Comparison of ENCODE assay signal across 9 mouse cellular contexts in the genomic region with DNA sequence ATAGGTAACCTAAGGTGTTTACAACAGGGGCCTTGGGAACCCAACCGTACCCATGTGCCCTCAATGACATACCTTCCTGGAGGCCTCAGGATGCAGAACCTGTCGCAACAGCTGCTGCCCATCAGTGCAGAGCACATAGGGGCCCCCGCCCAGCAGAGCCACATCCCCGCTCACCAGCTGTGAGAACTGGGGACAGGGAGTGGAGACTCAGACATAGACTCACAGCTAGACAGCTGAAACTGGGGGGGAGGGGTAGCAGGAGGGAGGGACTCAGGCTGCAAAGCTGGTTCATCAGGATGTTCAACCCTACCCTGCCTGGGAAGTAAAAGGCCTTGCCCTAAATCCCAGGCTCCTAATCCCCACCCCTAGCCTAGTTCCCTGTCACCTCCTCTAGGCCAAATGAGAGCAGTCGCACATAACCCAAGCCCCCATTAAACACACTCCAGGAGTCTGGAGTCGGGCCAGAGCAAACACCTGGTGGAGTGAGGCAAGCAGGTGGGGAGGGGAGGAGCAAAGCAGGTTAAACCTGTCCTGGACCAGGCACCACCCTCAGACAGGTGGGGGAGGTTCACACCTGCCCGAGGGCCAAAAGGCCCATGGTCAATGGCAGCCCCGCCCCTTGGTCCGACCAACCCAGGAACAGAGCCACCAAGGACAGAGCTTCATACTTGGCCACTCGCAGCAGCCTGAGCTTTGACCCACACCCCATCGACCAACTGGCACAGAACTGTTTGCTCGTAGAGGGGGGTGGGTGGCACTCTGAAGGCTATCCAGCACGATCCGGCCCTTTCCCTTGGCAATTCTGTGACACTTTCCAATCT. TPM values are rescaled to one million over a fixed set of nuclear protein-coding genes. Genes with fewer than 3 reads are reported as not detected.
DNase-seq lines count a peak whose midpoint lies in the region; ATAC-seq and TF ChIP-seq lines count a peak whose summit lies in the region.
"Had no signal": no experiment of that assay in that cellular context is flagged by ENCODE, and none has a peak within 500 bp of the region (broad histone marks: within the 10 kb centered on the region; RNA-seq: fewer than 3 reads in every experiment).

No protein-coding gene starts in this region.

- no peaks in the 10 kb centered on the region for H3K9me3 ChIP-seq in embryonic facial prominence, embryonic 12.5 days
- H3K9me3 ChIP-seq in limb, embryonic 10.5 days (replicated peaks) = no peaks in the 10 kb centered on the region
- H3K9me3 ChIP-seq: neural tube, embryonic 12.5 days had no signal

- DNase-seq in adrenal gland, adult 2 months = peak; percentile 52
- DNase-seq in adrenal gland, postnatal 4 days (ENCODE audit: low spot score in 2 of 2) = no peak
- DNase-seq in limb, embryonic 10.5 days (ENCODE audit: low spot score) = peak; percentile 53
- no peak for DNase-seq in spleen, postnatal 14 days (ENCODE audit: low spot score in 2 of 2)
- DNase-seq in cerebellum, adult 9-11 months = no peak
- DNase-seq in cerebellum, adult 11 months = no peak

- H3K36me3 ChIP-seq in embryonic facial prominence, embryonic 12.5 days = peaks cover 26% of the 10 kb centered on the region
- H3K36me3 ChIP-seq in limb, embryonic 10.5 days = peaks cover 40% of the 10 kb centered on the region
- peaks cover 7% of the 10 kb centered on the region for H3K36me3 ChIP-seq in myocyte (ENCODE audit: control insufficient read depth, insufficient read depth)

- no peak overlapping the region for H3K9ac ChIP-seq in embryonic facial prominence, embryonic 12.5 days
- H3K9ac ChIP-seq: neural tube, embryonic 12.5 days had no signal

- peak overlapping the region; percentile 44; the same call in 1 of the 2 replicates for H3K4me3 ChIP-seq in embryonic facial prominence, embryonic 12.5 days
- H3K4me3 ChIP-seq in limb, embryonic 10.5 days = no peak overlapping the region
- no peak overlapping the region for H3K4me3 ChIP-seq in myocyte

- 19% methylated on average over 14 of the region's 14 CpGs for WGBS in embryonic facial prominence, embryonic 12.5 days
- 17% methylated on average over 14 of the region's 14 CpGs for WGBS in limb, embryonic 10.5 days

- peaks cover 59% of the 10 kb centered on the region for H3K27me3 ChIP-seq in embryonic facial prominence, embryonic 12.5 days
- H3K27me3 ChIP-seq in limb, embryonic 10.5 days (ENCODE audit: low read depth, poor library complexity, severe bottlenecking) = peaks cover 78% of the 10 kb centered on the region
- no peaks in the 10 kb centered on the region for H3K27me3 ChIP-seq in myocyte (ENCODE audit: control insufficient read depth, insufficient read depth, insufficient read length)

- TF ChIP-seq POLR2A in myocyte (IDR thresholded peaks at IDR 0.05; ENCODE audit: insufficient read length, low read depth) = no peak

- H3ac ChIP-seq in myocyte (ENCODE audit: control insufficient read depth, insufficient read length) = no peak overlapping the region

- no peaks in the 10 kb centered on the region for H3K79me2 ChIP-seq in myocyte (ENCODE audit: control insufficient read depth, insufficient read depth)

- peak; percentile 49 for ATAC-seq in embryonic facial prominence, embryonic 12.5 days (ENCODE audit: insufficient number of reproducible peaks, insufficient read depth, low FRiP score, low TSS enrichment)

- peak overlapping the region; percentile 28; the same call in 1 of the 2 replicates for H3K4me2 ChIP-seq in embryonic facial prominence, embryonic 12.5 days (replicated peaks)
- no peak overlapping the region for H3K4me2 ChIP-seq in myocyte (ENCODE audit: low read depth)

- peak overlapping the region; percentile 64; the same call in 1 of the 2 replicates for H3K27ac ChIP-seq in embryonic facial prominence, embryonic 12.5 days
- H3K27ac ChIP-seq in limb, embryonic 10.5 days = no peak overlapping the region
- H3K27ac ChIP-seq: neural tube, embryonic 12.5 days had no signal

- H3K4me1 ChIP-seq in embryonic facial prominence, embryonic 12.5 days = peaks cover 22% of the 10 kb centered on the region
- H3K4me1 ChIP-seq in limb, embryonic 10.5 days = peaks cover 44% of the 10 kb centered on the region

TF ChIP-seq in myocyte, 11 proteins besides CTCF, POLR2A, EP300 and RAD21:
- TF ChIP-seq TCF3 (IDR thresholded peaks at IDR 0.05; ENCODE audit: insufficient read length, low read depth) = peak; percentile 48
- TF ChIP-seq TCF12 (IDR thresholded peaks at IDR 0.05; ENCODE audit: insufficient read depth, poor library complexity, severe bottlenecking) = no peak
- peak; percentile 4 to 90 (median 60) for TF ChIP-seq MYOG (IDR thresholded peaks at IDR 0.05; ENCODE audit: control insufficient read depth in 1 of 3, insufficient read depth in 1 of 3, insufficient read length in 2 of 3, low read depth in 2 of 3)
- peak in 2 of 3 experiments; percentile 57 to 72 for TF ChIP-seq MYOD1 (IDR thresholded peaks at IDR 0.05; ENCODE audit: control insufficient read depth in 1 of 3, insufficient read length in 2 of 3, low read depth in 2 of 3)
- TF ChIP-seq CEBPB (IDR thresholded peaks at IDR 0.05; ENCODE audit: insufficient read depth, poor library complexity, severe bottlenecking) = no peak
- no peak for TF ChIP-seq SRF (IDR thresholded peaks at IDR 0.05; ENCODE audit: control insufficient read depth, insufficient read length, low read depth)
- no peak for TF ChIP-seq E2F4 (IDR thresholded peaks at IDR 0.05; ENCODE audit: insufficient read depth)

RNA-seq across cellular contexts. Expression of gene Esrp2, which starts 1.8 kb away (rescaled TPM):
- total RNA-seq in adrenal gland, adult 2 months (2021) = 1 to 10 TPM; 1.7 to 3.7 TPM
- 2.0 and 5.5 TPM in 2 replicates for polyA plus RNA-seq in adrenal gland, adult 2 months (2012; rRNA removed)
- total RNA-seq in adrenal gland, postnatal 4 days (2021) = 1 to 10 TPM; 7.2 to 8.8 TPM
- polyA plus RNA-seq in embryonic facial prominence, embryonic 12.5 days (2016; fragmentation: Nextera tagmentation; extraction: Ambion mirVana) = 10.4 and 11.3 TPM in 2 replicates
- polyA plus RNA-seq in limb, embryonic 10.5 days (2016; fragmentation: Nextera tagmentation; extraction: Ambion mirVana) = 5.6 and 7.3 TPM in 2 replicates
- 0.17 TPM for polyA plus RNA-seq in myocyte (2012; fragmentation: generic; extraction: Trizol)

RNA-seq across cellular contexts. Expression of gene Pla2g15, which starts 15.2 kb away (rescaled TPM):
- 10 to 100 TPM; 21.9 to 38.8 TPM for total RNA-seq in adrenal gland, adult 2 months (2021)
- polyA plus RNA-seq in adrenal gland, adult 2 months (2012; rRNA removed) = 21.9 and 22.1 TPM in 2 replicates
- 10 to 100 TPM; 17.3 to 17.6 TPM for total RNA-seq in adrenal gland, postnatal 4 days (2021)
- 18.2 and 18.4 TPM in 2 replicates for polyA plus RNA-seq in embryonic facial prominence, embryonic 12.5 days (2016; fragmentation: Nextera tagmentation; extraction: Ambion mirVana)
- 10.8 and 13.4 TPM in 2 replicates for polyA plus RNA-seq in limb, embryonic 10.5 days (2016; fragmentation: Nextera tagmentation; extraction: Ambion mirVana)
- polyA plus RNA-seq in myocyte (2012; fragmentation: generic; extraction: Trizol) = 9.6 TPM

RNA-seq across cellular contexts. Expression of gene Slc7a6, which starts 33.7 kb away (rescaled TPM):
- total RNA-seq in adrenal gland, adult 2 months (2021) = 10 to 100 TPM; 27.2 to 34.0 TPM
- polyA plus RNA-seq in adrenal gland, adult 2 months (2012; rRNA removed) = 17.3 and 26.5 TPM in 2 replicates
- 10 to 100 TPM; 21.0 to 25.3 TPM for total RNA-seq in adrenal gland, postnatal 4 days (2021)
- 52.8 and 66.5 TPM in 2 replicates for polyA plus RNA-seq in embryonic facial prominence, embryonic 12.5 days (2016; fragmentation: Nextera tagmentation; extraction: Ambion mirVana)
- polyA plus RNA-seq in limb, embryonic 10.5 days (2016; fragmentation: Nextera tagmentation; extraction: Ambion mirVana) = 85.3 and 94.5 TPM in 2 replicates
- 12.8 TPM for polyA plus RNA-seq in myocyte (2012; fragmentation: generic; extraction: Trizol)

Comparison
In these comparisons a context has a peak if more than half of its experiments do, and no peak if none do; other contexts are left out.
1. DNase-seq: peak in adrenal gland, adult 2 months (single experiment) and limb, embryonic 10.5 days (single experiment); none in adrenal gland, postnatal 4 days (0 of 2), spleen, postnatal 14 days (0 of 2), cerebellum, adult 9-11 months (single experiment) and cerebellum, adult 11 months (single experiment).